Mouse (Mus musculus): ENCODE measurements around the gene Dcaf11.

The Dcaf11 gene

DNA sequence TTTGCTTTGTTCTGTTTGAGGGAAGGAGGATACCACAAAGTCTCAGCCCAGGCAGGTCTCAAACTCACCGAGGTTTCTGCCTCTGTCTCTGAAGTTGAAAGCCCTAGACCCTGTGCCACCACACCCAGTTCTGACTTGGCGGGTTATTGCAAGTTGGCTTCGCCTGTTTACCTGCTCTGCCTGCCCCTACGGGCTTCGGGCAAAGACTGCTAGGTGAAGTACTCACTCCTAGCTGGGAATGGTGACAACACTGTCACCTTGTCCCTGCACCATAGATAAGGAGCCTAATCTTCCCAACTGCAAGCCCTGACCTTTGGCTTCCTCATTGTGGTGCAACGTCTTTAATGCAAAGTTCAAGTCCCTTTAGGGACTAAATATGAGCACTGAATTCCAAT is 25.8 kb downstream of the Dcaf11 start:
- DNase-seq: no peak

DNA sequence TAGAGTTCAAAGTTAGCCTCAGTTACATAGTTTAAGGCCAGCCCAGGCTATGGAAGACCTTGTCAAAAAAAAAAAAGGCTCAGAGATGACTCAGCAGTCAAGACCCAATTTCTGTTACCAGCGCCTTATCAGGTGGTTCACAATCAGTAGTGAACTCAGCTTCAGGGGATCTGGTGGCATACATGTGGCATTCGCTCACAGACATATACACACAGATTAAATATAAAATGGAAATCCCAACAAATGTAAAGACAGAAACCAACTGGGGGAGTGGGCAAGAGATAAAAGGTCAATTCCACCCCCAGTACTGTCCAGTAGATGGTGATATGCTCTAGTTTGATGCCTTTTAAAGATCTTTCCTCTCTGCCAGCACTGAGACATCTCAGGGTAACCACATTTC is 26.3 kb downstream of the Dcaf11 start:
- no peak for DNase-seq

DNA sequence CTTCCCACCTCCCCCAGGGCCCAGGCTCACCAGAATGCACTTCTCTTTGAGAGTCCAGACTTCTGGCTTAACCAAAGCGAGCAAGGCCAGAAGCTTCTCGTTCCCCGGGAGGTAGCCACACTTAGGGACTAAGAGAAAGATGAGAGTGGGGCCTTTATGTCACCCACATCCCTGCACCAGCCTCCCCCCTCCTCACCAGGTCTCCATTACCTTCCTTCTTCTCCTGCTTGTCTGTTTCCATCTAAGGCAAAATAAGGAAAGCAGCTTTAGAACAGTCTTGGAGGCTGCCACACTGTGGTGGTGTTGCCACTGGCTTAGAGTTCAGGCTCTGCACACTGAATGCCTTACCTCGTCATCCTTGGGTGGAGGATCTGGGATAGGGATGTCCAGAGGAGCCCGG is 29.5 kb downstream of the Dcaf11 start:
- DNase-seq: no peak

DNA sequence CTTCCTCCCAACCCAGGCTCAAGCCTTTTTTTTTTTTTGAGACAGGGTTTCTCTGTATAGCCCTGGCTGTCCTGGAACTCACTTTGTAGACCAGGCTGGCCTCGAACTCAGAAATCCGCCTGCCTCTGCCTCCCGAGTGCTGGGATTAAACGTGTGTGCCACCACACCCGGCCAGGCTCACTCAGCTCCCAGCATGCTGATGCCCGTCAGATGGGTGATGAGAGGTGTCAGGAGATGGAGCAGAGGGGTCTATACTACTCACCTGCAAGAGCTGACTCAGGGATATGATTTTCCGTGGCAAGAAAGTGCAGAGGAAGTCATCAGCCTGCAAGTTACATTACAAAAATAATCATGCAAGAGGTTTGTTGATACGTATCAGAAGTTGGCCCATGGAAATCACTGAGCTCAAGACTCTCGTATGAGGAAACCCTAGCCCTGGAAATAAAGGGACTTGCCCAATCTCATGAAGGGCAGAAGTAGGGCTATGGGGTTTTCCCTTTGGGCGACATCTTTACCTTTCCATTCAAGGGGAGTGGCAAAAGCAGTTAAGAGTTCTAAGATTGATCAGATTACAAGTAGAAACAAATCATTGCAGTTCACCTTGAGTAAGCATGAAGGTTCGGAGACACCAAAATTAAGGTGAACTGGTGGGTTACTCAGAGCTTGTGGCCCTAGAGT is 30.1 kb downstream of the Dcaf11 start:
- DNase-seq: no peak

DNA sequence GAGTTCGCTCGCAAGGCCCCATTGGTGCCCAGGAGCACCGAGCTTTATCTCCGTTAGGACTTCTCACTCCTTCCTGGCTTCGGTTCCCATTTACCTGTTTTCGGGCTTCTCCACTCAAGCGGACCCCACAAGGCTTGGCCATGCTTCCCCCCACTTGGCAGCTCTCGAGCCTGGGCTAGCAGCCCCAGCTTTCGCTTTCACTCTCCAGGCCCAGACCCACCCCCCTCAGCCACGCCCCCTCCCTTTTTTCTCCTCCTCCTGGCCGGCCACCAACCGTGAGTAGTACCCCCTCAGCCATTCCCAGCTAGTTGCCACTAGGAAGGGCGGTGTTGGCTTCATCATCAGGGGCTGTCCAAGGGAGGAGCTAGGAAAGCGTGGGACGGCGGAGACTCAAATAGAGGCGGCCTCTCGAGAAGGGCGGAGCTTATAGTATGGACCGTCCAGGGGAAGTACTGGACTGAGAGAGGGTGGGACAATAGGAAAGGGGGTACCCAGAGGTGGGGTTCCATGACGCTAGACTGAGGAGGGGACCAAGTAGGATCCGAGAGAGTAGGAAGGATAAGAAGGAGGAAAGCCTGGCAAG is 31.0 kb downstream of the Dcaf11 start, which contains the start of gene Psme2:
Gene Psme2, minus strand, starts transcription at position 366 of the 583 bp plus-strand sequence.
- peak; percentile 90 for DNase-seq

DNA sequence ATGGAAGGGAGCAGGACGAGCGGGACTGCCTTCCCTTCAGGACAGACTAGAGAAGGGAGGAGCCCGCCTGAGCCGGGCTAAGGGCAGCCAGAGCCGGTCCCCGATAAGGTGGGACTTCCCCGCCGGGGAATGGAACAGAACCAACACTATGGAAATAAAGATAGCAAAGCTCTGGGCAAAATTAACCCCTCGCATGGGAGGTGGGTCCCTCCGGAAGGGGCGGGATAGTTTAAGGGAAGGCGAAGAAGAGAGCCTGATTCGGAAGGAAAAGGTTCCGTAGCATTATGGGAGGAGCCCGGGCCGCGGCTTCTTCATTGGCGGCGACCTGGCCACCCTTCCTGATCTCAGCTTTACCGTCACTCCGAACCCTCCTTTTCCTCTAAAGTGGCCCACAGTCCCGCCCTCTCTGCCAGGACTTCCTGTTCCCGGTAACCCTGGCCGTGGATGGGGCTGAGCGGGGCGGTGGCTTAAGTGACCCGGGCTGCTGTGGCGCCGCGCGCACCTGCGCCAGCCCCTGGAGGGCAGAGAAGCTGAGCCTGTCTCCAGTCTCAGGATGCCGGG is 31.6 kb downstream of the Dcaf11 start, which contains the start of gene Rnf31:
Gene Rnf31, plus strand, starts transcription at position 378 of the 561 bp plus-strand sequence.
- peak; percentile 94 for DNase-seq

DNA sequence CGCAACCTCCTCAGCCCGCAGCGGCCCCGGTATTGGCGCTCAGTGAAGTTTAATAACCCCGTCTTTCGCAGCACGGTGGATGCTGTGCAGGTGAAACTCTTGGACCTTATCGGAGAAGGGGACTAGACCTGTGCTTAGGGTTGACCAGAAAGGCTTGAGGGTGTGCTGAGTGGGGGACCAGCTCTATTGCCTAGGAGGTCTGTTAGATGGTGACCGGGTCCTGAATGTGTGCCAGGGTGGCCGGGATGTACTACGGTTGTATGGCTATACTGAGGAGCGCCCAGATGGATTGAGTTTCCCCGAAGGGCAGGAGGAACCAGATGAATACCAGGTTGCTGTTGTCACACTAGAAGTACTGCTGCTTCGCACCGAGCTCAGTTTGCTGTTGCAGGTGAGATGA is 32.4 kb downstream of the Dcaf11 start:
- no peak for DNase-seq

DNA sequence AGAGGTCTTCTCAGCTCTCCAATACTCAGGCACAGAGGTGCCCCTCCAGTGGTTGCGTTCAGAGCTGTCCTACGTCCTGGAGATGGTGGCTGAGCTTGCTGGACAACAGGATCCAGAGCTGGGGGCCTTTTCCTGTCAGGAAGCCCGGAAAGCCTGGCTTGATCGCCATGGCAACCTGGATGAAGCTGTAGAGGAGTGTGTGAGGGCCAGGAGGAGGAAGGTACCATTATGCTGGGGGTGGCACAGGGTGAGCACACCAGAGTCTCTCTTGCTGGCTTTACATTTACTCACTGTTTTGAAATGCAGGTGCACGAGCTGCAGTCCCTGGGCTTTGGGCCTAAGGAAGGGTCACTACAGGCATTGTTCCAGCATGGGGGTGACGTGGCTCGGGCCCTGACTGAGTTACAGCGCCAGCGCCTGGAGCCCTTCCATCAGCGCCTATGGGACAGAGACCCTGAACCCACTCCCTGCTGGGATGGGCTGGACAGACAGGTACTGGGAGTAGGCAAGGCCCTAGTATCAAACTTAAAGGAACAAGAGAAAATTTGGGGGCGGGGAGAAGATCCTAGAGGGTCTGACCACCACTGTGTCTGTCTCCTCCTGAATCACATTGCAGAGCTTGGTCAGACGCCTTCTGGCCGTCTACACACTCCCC is 36.4 kb downstream of the Dcaf11 start:
- no peak for DNase-seq

DNA sequence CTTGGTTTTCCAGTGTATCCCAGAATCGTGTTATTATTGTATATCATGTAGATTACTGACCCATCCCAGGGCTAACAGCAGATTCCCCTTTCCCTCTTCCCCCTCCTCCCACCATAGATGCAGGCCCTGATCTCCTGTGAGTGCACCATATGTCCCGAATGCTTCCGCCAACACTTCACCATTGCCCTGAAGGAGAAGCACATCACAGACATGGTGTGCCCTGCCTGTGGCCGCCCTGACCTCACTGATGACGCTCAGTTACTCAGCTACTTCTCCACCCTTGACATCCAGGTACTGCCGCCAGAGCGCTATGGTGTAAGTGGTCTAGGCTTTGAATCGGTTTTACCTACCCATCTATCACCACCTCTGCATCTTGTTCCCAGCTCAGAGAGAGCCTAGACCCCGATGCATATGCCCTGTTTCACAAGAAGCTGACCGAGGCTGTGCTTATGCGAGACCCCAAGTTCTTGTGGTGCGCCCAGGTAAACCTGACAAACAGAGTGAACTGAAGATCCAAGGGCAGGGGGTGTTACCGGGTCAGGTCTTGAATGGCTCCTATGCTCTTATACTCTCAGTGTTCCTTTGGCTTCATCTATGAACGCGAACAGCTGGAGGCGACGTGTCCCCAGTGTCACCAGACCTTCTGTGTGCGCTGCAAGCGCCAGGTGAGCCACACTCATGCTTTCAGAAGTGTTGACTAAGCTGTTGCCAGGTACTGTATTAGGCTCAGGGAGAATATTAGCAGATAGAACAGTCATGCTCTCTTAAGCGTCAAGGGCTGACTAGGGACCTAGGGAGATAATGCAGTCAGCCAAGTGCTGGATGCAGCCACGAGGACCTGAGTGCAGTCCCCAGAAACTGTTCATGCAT is 39.0 kb downstream of the Dcaf11 start:
- no peak for DNase-seq

DNA sequence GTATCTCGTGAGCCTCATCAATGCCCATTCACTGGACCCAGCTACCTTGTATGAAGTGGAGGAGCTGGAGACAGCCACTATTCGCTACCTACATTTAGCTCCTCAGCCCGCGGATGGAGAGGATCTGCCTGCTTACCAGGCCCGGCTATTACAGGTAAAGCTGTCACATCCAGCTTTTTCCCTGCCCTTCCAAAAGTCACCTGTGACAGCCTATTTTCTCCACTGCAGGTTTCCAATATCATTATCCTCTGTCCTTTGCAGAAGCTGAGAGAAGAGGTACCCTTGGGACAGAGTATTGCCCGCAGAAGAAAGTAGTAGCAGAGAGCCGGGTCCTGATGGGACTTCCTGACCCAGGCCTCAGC is 43.4 kb downstream of the Dcaf11 start, which contains the start of gene Irf9:
Gene Irf9, plus strand, starts transcription at position 301 of the 362 bp plus-strand sequence.
- no peak for DNase-seq

DNA sequence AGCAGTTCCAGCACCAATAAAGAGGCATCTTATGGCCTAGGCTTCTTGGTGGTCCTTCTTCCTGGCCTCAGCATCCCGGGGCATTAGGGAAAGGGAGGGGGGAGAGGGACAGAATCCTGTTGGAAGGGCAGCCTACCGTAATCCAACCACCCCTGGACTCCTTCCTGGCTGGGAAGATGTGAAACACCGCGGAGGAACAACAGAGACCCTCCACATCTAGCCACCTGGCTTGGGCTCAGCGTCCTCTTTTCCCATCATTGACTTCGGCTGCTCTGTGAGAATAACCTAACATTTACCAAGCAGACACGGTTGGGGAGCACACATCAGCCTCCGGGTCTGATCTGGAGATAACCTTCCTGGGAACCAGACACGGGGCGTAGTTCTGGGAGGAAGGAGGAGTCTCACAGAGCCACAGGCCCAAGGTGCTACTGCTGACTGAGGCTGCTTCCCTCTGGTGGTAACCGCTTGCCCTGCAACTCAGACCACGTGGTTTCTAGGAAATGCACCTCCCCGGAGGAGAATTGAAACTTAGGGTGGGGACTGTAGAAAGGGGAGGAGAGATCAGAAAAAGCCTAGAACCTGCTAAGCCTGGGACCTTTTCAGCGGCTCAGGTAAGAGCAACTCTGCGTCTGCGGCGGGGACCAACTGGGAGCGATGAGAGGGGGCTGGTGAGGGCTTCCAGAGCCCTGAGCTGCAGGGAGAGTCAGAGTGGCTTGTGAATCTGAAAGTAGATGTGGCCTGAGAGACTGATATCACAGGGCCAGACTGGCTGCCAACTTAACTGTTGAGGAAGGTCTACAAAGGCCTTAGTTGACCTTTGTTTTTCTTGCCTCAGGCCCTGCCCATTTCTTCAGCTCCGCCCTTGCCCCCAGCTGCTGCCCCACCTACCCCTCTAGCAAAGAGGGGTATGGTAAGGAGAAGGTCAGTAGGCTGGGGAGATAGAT is 44.1 kb downstream of the Dcaf11 start:
- peak; percentile 85 for DNase-seq

DNA sequence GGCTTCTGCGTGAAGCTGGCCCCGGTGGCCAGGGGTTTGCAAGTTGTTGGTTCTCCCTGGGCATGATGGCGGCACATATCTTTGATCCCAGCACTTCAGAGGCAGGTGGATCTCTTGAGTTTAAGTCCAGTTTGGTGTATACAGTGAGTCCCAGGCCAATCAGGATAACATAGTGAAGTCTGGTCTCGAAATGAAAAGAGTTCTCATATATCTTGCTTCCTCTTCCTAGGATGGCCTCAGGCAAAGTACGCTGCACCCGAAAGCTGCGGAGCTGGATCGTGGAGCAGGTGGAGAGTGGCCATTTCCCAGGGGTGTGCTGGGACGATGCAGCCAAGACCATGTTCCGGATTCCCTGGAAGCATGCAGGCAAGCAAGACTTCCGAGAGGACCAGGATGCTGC is 45.0 kb downstream of the Dcaf11 start:
- no peak for DNase-seq

DNA sequence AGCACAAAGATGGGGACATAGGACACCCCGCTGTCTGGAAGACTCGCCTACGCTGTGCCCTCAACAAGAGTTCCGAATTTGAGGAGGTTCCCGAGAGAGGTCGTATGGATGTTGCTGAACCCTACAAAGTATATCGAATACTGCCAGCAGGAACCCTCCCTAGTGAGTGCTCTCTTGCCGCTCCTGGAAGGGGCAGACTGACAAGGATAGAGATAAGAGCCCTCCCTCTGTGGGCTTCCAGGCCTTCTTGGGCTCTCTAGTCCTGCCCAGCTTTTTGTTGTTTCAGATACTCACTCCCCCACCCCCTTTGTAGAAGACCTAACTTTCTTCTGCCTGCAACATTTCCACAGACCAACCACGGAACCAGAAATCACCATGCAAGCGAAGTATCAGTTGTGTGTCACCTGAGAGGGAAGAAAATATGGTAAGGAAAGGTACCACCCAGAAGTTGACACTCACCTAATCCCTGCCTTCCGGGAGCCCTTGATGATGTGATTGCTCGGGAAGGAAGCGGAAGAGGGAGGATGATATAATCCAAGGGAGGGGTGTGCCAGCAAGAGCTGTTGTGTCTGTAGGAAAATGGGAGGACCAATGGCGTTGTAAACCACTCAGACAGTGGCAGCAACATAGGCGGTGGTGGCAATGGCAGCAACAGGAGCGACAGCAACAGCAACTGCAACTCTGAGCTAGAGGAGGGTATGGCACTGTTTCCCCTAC is 46.1 kb downstream of the Dcaf11 start:
- no peak for DNase-seq

DNA sequence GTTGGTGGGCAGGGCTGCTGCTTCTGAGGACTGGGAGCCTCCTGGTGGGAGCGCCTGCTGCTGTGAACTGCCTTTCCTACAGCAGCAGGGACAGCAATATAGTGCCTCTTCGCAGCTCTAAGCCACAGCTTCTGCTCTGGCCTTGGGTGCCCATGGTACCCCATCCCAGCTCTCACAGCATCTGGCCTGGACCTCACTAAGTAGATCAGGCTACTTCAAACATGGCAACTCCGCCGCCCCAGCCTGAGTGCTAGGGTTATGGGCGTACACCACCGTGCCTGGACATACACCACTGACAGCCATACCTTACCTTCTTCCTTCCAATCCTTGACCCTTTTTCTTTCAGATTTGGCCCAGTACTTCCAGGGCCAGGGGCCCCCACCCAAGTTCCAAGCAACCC is 48.5 kb downstream of the Dcaf11 start:
- DNase-seq: no peak

DNA sequence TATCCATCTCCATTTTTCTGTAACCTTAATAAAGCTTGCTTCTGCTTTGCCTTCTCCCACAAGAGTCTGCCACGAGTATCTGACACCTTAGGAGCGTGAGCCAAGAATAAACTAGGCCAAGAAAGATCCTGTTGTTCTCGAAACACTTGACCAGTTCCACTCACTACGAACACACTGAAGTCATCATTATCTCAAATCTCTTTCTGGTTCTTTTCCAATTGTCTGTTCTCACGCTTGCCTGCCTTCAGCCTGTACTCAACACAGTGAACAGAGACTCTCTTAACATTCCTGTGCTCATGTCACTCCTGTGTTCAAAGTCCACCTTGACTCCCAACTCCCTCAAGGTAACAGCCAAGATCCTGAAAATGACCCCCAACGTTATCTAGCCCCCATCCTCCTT is 53.5 kb downstream of the Dcaf11 start:
- no peak for DNase-seq

DNA sequence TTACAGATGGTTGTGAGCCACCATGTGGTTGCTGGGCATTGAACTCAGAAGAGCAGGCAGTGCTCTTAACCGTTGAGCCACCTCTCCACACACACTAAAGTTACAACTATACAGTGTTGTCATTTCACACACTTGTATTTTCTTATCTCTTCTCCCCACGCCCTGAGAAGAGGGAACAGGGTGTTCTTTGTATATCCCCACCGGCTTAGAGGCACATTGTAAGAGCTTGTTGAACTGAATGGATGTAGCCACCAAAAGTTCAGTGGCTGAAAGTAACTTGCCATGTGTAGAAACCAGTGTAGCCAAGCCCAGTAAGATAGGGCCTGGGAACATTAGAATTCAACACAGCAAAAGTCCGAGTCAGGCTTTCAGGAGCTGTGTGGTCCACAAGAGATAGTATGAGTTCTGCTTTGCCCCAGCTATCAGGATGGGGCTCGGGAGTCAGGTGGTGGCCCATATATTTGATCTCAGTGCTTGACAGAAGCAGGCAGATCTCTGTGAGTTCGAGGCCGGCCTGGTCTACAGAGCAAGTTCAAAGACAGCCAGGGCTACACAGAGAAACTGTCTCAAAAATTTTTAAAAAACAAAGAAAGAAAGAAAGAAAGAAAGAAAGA is 54.9 kb downstream of the Dcaf11 start:
- DNase-seq: no peak

DNA sequence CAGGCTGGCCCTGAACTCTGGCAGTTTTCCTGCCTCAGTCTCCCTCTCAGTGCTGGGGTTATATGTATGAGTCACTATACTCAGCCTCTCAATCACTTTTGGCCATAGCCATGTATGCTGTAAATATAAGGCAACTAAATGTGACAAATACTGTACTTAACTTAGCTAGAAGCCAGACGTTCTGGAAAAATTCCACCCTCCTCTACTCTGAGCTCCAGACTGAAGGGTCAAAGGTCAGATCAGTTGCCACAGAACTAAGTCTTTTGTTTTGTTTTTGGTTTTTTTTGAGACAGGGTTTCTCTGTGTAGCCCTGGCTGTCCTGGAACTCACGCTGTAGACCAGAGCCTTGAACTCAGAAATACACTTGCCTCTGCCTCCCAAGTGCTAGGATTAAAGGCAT is 56.1 kb downstream of the Dcaf11 start:
- no peak for DNase-seq

DNA sequence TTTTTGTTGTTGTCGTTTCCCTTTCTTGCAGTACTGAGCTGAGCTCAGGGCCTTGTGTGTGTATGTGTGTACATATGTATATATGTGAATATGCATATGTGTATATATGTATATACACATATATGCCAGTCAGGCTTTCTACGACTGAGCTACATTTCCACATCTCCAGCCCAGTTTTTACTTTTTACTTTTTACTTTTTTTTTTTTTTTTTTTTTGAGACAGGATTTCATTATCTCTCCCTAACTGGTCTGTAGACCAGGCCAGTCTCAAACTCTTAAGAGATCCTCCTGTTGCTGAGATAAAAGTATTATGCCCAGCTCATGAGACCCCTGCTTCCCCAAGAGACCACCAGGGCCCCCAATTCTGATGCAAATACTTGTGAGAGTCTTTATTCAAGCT is 57.0 kb downstream of the Dcaf11 start:
- no peak for DNase-seq

DNA sequence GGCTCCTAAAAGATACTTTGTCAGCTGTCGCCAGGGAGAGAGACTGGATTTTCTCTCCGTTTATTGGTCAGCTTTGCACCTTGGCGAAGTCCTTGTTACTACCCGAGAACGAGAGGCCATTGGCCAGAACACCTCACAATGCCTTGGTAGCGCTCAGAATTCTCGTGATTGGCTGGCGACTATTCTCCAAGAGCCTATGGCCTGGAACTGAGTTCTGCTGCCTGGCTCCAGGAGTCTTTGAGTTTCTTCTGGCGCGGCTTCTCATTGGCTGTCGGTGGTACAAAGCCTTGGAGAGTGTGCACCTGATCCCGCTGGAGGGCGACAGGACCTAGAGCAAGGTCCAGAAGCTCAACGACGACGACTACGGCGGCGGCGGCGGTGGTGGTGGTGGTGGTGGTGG is 58.0 kb downstream of the Dcaf11 start, which contains the start of gene Rec8:
Gene Rec8, plus strand, starts transcription at position 216 of the 400 bp plus-strand sequence.
- DNase-seq: peak; percentile 81

DNA sequence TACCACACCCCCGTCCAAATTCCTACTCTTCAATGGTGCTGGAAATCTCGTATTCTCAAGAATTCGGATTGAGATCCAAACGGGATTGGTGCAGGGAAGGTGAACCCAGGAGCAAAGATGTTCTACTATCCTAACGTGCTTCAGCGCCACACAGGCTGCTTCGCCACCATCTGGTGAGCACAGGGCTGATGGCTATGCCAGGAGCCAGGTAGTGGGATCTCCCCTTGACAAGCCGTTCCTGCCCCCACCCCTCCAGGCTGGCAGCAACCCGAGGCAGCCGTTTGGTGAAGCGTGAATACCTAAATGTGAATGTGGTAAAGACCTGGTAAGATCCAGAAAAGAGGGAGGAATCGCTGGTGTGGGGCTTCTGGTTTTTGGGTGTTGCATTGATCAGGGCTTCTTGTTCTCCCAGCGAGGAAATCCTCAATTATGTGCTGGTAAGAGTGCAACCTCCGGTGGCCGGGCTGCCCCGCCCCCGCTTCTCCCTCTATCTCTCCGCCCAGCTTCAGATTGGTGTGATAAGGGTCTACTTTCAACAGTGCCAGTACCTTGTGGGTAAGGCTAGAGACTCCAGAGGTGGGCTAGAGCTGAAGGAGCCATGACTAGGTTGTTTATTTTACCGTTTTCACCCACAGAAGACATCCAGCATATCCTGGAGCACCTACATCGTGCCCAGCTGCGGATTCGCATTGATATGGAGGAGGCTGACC is 58.8 kb downstream of the Dcaf11 start:
- no peak for DNase-seq
